Mouse (Mus musculus) erythroid progenitor cell, adult 5-6 weeks (primary cell): ENCODE results near the gene Kcnb1. TPM values are rescaled to one million over a fixed set of nuclear protein-coding genes. Genes with fewer than 3 reads are reported as not detected.

Experiments
- ATAC-seq: replicated peaks from 2 replicates; pipeline ENCODE4 v1.8.0; 2016; ENCODE audit warnings: moderate number of reproducible peaks, mild to moderate bottlenecking, moderate TSS enrichment, inconsistent platforms; ENCODE audit not compliant: poor library complexity, low FRiP score, severe bottlenecking
- total RNA-seq, 2 experiments: library from RNA; stranded (forward) in 1 of 2; stranded (reverse) in 1 of 2; fragments of 150-400 nt in 1 of 2; fragments of 186-747, 209-891 nt in 1 of 2; gene quantifications; 2 replicates each; pipeline versions ENCODE4 v1.2.3 to v1.2.4; 2015 to 2017; ENCODE audit warnings: low replicate concordance in 2 of 2

The Kcnb1 gene
- total RNA-seq (2015; ENCODE audit: low replicate concordance) (not detected in 2 replicates), total RNA-seq (2017; ENCODE audit: low replicate concordance) (not detected in 2 replicates)

GRCm38 (mm10) chr2:167190076-167190399 is at the start of gene Kcnb1:
TSS of gene Kcnb1 (minus strand) at chr2:167190155.
- no peak for ATAC-seq

- ATAC-seq = no peak
These were observed 49.3 kb upstream of the Kcnb1 start for GRCm38 (mm10) chr2:167239262-167239661.

GRCm38 (mm10) chr2:167237224-167237623 is 47.3 kb upstream of the Kcnb1 start:
- ATAC-seq = no peak

- ATAC-seq = no peak
These were observed 46.2 kb upstream of the Kcnb1 start for GRCm38 (mm10) chr2:167236174-167236573.

- ATAC-seq = no peak
These were observed 45.5 kb upstream of the Kcnb1 start for GRCm38 (mm10) chr2:167235338-167236018.

- ATAC-seq = no peak
These were observed 43.8 kb upstream of the Kcnb1 start for GRCm38 (mm10) chr2:167233771-167234170.

- no peak for ATAC-seq
These were observed 43.0 kb upstream of the Kcnb1 start for GRCm38 (mm10) chr2:167233009-167233335.

GRCm38 (mm10) chr2:167232132-167233008 is 42.4 kb upstream of the Kcnb1 start:
- ATAC-seq = no peak

GRCm38 (mm10) chr2:167230554-167230953 is 40.6 kb upstream of the Kcnb1 start:
- no peak for ATAC-seq

GRCm38 (mm10) chr2:167224937-167225336 is 35.0 kb upstream of the Kcnb1 start:
- no peak for ATAC-seq

GRCm38 (mm10) chr2:167224194-167224593 is 34.2 kb upstream of the Kcnb1 start:
- ATAC-seq = no peak

GRCm38 (mm10) chr2:167222152-167222551 is 32.2 kb upstream of the Kcnb1 start:
- 0 out of 2 replicates have a peak, but pooled peaks have one; percentile 21 for ATAC-seq

GRCm38 (mm10) chr2:167221159-167221845 is 31.3 kb upstream of the Kcnb1 start:
- no peak for ATAC-seq

- no peak for ATAC-seq
These were observed 30.8 kb upstream of the Kcnb1 start for GRCm38 (mm10) chr2:167220736-167221135.

GRCm38 (mm10) chr2:167219154-167219775 is 29.3 kb upstream of the Kcnb1 start:
- ATAC-seq = no peak

- ATAC-seq = no peak
These were observed 23.7 kb upstream of the Kcnb1 start for GRCm38 (mm10) chr2:167213666-167214065.

GRCm38 (mm10) chr2:167213076-167213475 is 23.1 kb upstream of the Kcnb1 start:
- ATAC-seq = no peak

- ATAC-seq = no peak
These were observed 22.6 kb upstream of the Kcnb1 start for GRCm38 (mm10) chr2:167212551-167212950.

- no peak for ATAC-seq
These were observed 22.1 kb upstream of the Kcnb1 start for GRCm38 (mm10) chr2:167212089-167212488.

- ATAC-seq = no peak
These were observed 19.9 kb upstream of the Kcnb1 start for GRCm38 (mm10) chr2:167209900-167210299.
